Mouse (Mus musculus) MEL (cell line): ENCODE measurements around the gene Syngr4. TPM values are rescaled to one million over a fixed set of nuclear protein-coding genes. Genes with fewer than 3 reads are reported as not detected.

Source experiments
- DNase-seq: peaks from one replicate; pipeline ENCODE4 v3.0.0; 2011; ENCODE audit warnings: low read depth, low spot score
- H3K27ac ChIP-seq: 2 replicates; pipeline ENCODE4 v1.5.1; 2012; ENCODE audit warnings: low read depth, mild to moderate bottlenecking, control low read depth, low read length, moderate library complexity; ENCODE audit not compliant: control insufficient read depth
- H3K27me3 ChIP-seq, 2 experiments: fragments of 150-350 bp in 1 of 2; sonication (generic) in 1 of 2; 2 replicates each; pipeline ENCODE4 v1.6.1; 2012; ENCODE audit warnings: low read length in 2 of 2, mild to moderate bottlenecking in 2 of 2, improper control_type of control experiment in 1 of 2, moderate library complexity in 1 of 2; ENCODE audit not compliant: insufficient read depth in 2 of 2, control insufficient read depth in 1 of 2
- H3K36me3 ChIP-seq, 2 experiments: 2 replicates each; pipeline ENCODE4 v1.6.1; 2012 to 2014; ENCODE audit warnings: low read length in 2 of 2, improper control_type of control experiment in 1 of 2, inconsistent platforms in 1 of 2, mild to moderate bottlenecking in 1 of 2; ENCODE audit not compliant: insufficient read depth in 2 of 2, control insufficient read depth in 1 of 2
- H3K4me1 ChIP-seq, 2 experiments: fragments of 150-350 bp in 1 of 2; sonication (generic) in 1 of 2; 2 replicates each; pipeline ENCODE4 v1.6.1; 2012; ENCODE audit warnings: low read length in 2 of 2, improper control_type of control experiment in 1 of 2, mild to moderate bottlenecking in 1 of 2; ENCODE audit not compliant: insufficient read depth in 2 of 2, control insufficient read depth in 1 of 2
- H3K4me3 ChIP-seq, 2 experiments: fragments of 150-350 bp in 1 of 2; sonication (generic) in 1 of 2; 2 replicates each; pipeline ENCODE4 v1.5.1; 2012; ENCODE audit warnings: low read depth in 2 of 2, low read length in 2 of 2, mild to moderate bottlenecking in 2 of 2, moderate library complexity in 2 of 2, control low read depth in 1 of 2, improper control_type of control experiment in 1 of 2; ENCODE audit not compliant: control insufficient read depth in 1 of 2, insufficient read depth in 1 of 2
- H3K79me2 ChIP-seq: 2 replicates; pipeline ENCODE4 v1.6.1; 2012; ENCODE audit warnings: mild to moderate bottlenecking, low read length, moderate library complexity; ENCODE audit not compliant: control insufficient read depth, poor library complexity, insufficient read depth
- H3K9ac ChIP-seq: 2 replicates; pipeline ENCODE4 v1.6.1; 2012; ENCODE audit warnings: low read depth, mild to moderate bottlenecking, control low read depth, low read length, moderate library complexity; ENCODE audit not compliant: control insufficient read depth, poor library complexity, severe bottlenecking
- H3K9me3 ChIP-seq: fragments of 150-350 bp; sonication (generic); replicated peaks from 2 replicates; pipeline ENCODE4 v1.6.1; 2012; ENCODE audit warnings: mild to moderate bottlenecking, low read length, improper control_type of control experiment, moderate library complexity; ENCODE audit not compliant: insufficient read depth
- BHLHE40 ChIP-seq: IDR thresholded peaks from 2 replicates; pipeline ENCODE4 v1.6.1; 2012; ENCODE audit warnings: low read depth, mild to moderate bottlenecking, inconsistent platforms, low read length, improper control_type of control experiment, borderline replicate concordance
- CHD2 ChIP-seq: IDR thresholded peaks from 2 replicates; pipeline ENCODE4 v1.6.1; 2011; ENCODE audit warnings: low read length, improper control_type of control experiment
- EP300 ChIP-seq, 2 experiments: IDR thresholded peaks; 2 replicates each; pipeline ENCODE4 v1.6.1; 2011; ENCODE audit warnings: improper control_type of control experiment in 2 of 2, low read length in 2 of 2, low read depth in 1 of 2, mild to moderate bottlenecking in 1 of 2
- ETS1 ChIP-seq: IDR thresholded peaks from 2 replicates; pipeline ENCODE4 v1.6.1; 2012; ENCODE audit warnings: low read depth, mild to moderate bottlenecking, inconsistent platforms, low read length, improper control_type of control experiment, moderate library complexity
- KAT2A ChIP-seq: conservative IDR thresholded peaks from 2 replicates; pipeline ENCODE4 v1.6.1; 2012; ENCODE audit warnings: low read depth, low read length, improper control_type of control experiment, inconsistent platforms
- MAFK ChIP-seq: IDR thresholded peaks from 2 replicates; pipeline ENCODE4 v1.6.1; 2011; ENCODE audit warnings: low read depth, mild to moderate bottlenecking, low read length, improper control_type of control experiment, borderline replicate concordance
- MYC ChIP-seq: IDR thresholded peaks from 2 replicates; pipeline ENCODE4 v1.6.1; 2011; ENCODE audit warnings: low read depth, mild to moderate bottlenecking, low read length, improper control_type of control experiment, moderate library complexity
- NELFE ChIP-seq: IDR thresholded peaks from 2 replicates; pipeline ENCODE4 v1.6.1; 2011; ENCODE audit warnings: low read depth, low read length, improper control_type of control experiment
- POLR2AphosphoS2 ChIP-seq: IDR thresholded peaks from 2 replicates; pipeline ENCODE4 v1.6.1; 2011; ENCODE audit warnings: low read length, improper control_type of control experiment
- POLR2AphosphoS5 ChIP-seq: IDR thresholded peaks from 2 replicates; pipeline ENCODE4 v1.6.1; 2012; ENCODE audit warnings: low read depth, borderline replicate concordance, mild to moderate bottlenecking, inconsistent platforms, low read length, moderate library complexity, mixed read lengths
- RAD21 ChIP-seq: IDR thresholded peaks from 2 replicates; pipeline ENCODE4 v1.6.1; 2011; ENCODE audit warnings: mild to moderate bottlenecking, low read depth, low read length, improper control_type of control experiment
- SIN3A ChIP-seq: IDR thresholded peaks from 2 replicates; pipeline ENCODE4 v1.6.1; 2012; ENCODE audit warnings: low read length, improper control_type of control experiment, inconsistent platforms
- SMC3 ChIP-seq: IDR thresholded peaks from 2 replicates; pipeline ENCODE4 v1.6.1; 2011; ENCODE audit warnings: low read depth, low read length, improper control_type of control experiment
- TCF12 ChIP-seq: IDR thresholded peaks from 2 replicates; pipeline ENCODE4 v1.6.1; 2014; ENCODE audit warnings: low read depth, mild to moderate bottlenecking, inconsistent platforms, low read length, improper control_type of control experiment, moderate library complexity
- UBTF ChIP-seq: IDR thresholded peaks from 2 replicates; pipeline ENCODE4 v1.6.1; 2012; ENCODE audit warnings: low read depth, mild to moderate bottlenecking, inconsistent platforms, low read length, improper control_type of control experiment, moderate library complexity, borderline replicate concordance; ENCODE audit not compliant: insufficient read depth
- USF1 ChIP-seq: IDR thresholded peaks from 2 replicates; pipeline ENCODE4 v1.6.1; 2014; ENCODE audit warnings: low read depth, mild to moderate bottlenecking, inconsistent platforms, low read length, improper control_type of control experiment, moderate library complexity
- USF2 ChIP-seq, 2 experiments: IDR thresholded peaks; 2 replicates each; pipeline ENCODE4 v1.6.1; 2011 to 2012; ENCODE audit warnings: improper control_type of control experiment in 2 of 2, low read length in 2 of 2, borderline replicate concordance in 1 of 2, inconsistent platforms in 1 of 2, low read depth in 1 of 2, mild to moderate bottlenecking in 1 of 2; ENCODE audit not compliant: insufficient read depth in 1 of 2
- ZC3H11A ChIP-seq: IDR thresholded peaks from 2 replicates; pipeline ENCODE4 v1.6.1; 2012; ENCODE audit warnings: low read depth, mild to moderate bottlenecking, inconsistent platforms, low read length, improper control_type of control experiment
- ZMIZ1 ChIP-seq: IDR thresholded peaks from 2 replicates; pipeline ENCODE4 v1.6.1; 2012; ENCODE audit warnings: low read depth, mild to moderate bottlenecking, inconsistent platforms, low read length, improper control_type of control experiment, moderate library complexity
- polyA plus RNA-seq, 2 experiments: library from polyadenylated mRNA; stranded (reverse) in 1 of 2; unstranded in 1 of 2; fragments of >175 nt in 1 of 2; fragments of >200 nt in 1 of 2; gene quantifications; 2 replicates each; pipeline versions ENCODE4 v1.2.1 to v1.2.4; 2012; ENCODE audit warnings: low replicate concordance in 2 of 2, low read depth in 1 of 2; ENCODE audit not compliant: insufficient read length in 2 of 2, insufficient read depth in 1 of 2, missing spikeins in 1 of 2
- total RNA-seq: library from RNA; depleted of rRNA; stranded (reverse); fragments of 300-350 nt; gene quantifications from 2 replicates; pipeline ENCODE4 v1.2.3, GENCODE M21; 2012

Syngr4 gene
- total and polyA plus RNA-seq, 3 experiments: 0.46 to 1.1 TPM; not detected in 1

DNA sequence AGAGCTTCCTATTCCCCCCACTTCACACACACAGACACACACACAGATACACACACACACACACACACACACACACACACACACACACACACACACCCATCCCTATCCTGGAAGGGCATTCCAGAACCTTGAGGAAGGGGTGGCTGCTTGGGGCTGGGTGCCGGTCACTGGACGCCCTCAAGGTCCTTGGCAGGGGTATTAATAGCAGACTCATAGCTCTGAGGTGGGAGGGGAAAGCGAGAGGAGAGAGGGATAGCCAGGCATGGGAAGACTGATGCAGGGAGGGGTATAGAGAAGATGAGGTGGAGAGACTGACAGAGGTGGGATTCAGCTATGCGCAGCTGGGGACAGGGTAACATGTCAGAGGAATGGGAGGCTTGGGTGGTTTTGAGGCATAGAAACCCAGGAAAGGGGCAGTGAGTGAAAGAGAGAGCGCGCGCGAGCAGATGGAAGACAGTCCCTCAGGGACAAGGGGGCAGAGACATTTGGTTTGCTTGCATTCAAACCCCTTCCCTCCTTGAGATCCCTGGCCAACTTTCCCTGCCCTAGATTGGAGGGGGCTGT lies 27.3 kb downstream of the Syngr4 start:
- no peak overlapping the region for H3K4me3 ChIP-seq
- H3K4me1 ChIP-seq: peaks cover 5 to 22% of the 10 kb centered on the region in 2 experiments; a peak in 3 of 4 replicates
- H3K9me3 ChIP-seq: no peaks in the 10 kb centered on the region
- peaks cover 12% of the 10 kb centered on the region for H3K79me2 ChIP-seq
- no peak overlapping the region for H3K9ac ChIP-seq
- TF ChIP-seq MYC (no peak), SIN3A (no peak), ZC3H11A (no peak), EP300 (IDR thresholded peaks at IDR 0.05; ENCODE audit: low read depth in 1 of 2, low read length in 2 of 2) (no peak), POLR2AphosphoS2 (no peak), TCF12 (no peak), USF1 (no peak), KAT2A (no peak), RAD21 (no peak), USF2 (IDR thresholded peaks at IDR 0.05; ENCODE audit: borderline replicate concordance in 1 of 2, insufficient read depth in 1 of 2, low read depth in 1 of 2, low read length in 2 of 2) (no peak), MAFK (no peak), SMC3 (no peak), CHD2 (no peak), ETS1 (no peak), UBTF (no peak)
- peaks cover 0 to 7% of the 10 kb centered on the region in 2 experiments; a peak in 1 of 4 replicates for H3K36me3 ChIP-seq
- DNase-seq: no peak
- no peak overlapping the region for H3K27ac ChIP-seq
- no peaks in the 10 kb centered on the region; a peak in 1 of 4 replicates for H3K27me3 ChIP-seq

DNA sequence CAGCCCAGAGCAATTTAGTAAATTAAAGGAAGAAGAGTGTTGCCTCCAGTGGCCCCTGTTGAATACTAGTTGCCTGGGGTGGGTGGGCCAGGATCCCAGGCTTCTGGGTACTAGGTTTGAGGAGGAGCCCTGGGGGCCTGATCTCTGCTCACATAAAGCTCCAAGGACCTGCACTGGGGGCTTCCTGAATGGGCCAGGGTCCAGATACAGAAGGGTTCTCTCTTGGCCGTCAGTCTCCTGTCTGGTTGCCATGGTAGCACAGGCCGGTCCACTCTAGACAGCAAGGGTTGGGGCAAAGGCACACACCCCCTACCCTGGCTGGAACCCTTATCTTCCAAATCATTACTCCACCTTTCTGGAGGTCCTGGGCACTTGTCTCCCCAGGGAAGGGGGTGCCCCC lies 28.6 kb downstream of the Syngr4 start:
- DNase-seq: no peak
- Histone ChIP-seq H3K79me2 (peaks cover 3% of the 10 kb centered on the region; the same call in 1 of the 2 replicates), H3K4me3 (no peak overlapping the region), H3K9ac (no peak overlapping the region), H3K9me3 (no peaks in the 10 kb centered on the region), H3K4me1 (peaks cover 5 to 19% of the 10 kb centered on the region in 2 experiments; a peak in 3 of 4 replicates), H3K27me3 (no peaks in the 10 kb centered on the region; a peak in 1 of 4 replicates), H3K27ac (no peak overlapping the region), H3K36me3 (peaks cover 0 to 5% of the 10 kb centered on the region in 2 experiments; a peak in 1 of 4 replicates)
- TF ChIP-seq POLR2AphosphoS5: no peak
- TF ChIP-seq NELFE: no peak
- TF ChIP-seq BHLHE40: no peak
- no peak for TF ChIP-seq ZMIZ1
